Mouse (Mus musculus) neural tube, embryonic 14.5 days (tissue): ENCODE measurements around the gene Sacs. TPM values are rescaled to one million over a fixed set of nuclear protein-coding genes. Genes with fewer than 3 reads are reported as not detected.

Experiments used
- ATAC-seq: fragments of 200-750 bp; cut with Nextera tagmentation; 2 replicates; pipeline ENCODE4 v1.8.0; 2017; ENCODE audit warnings: low read depth, mild to moderate bottlenecking, moderate TSS enrichment, moderate library complexity
- H3K27ac ChIP-seq: fragments of 300-500 bp; sonication (generic); 2 replicates; pipeline ENCODE4 v1.5.1; 2014; ENCODE audit warnings: low read depth, mild to moderate bottlenecking, control low read depth, low read length, moderate library complexity, mixed read lengths
- H3K27me3 ChIP-seq: fragments of 300-500 bp; sonication (generic); 2 replicates; pipeline ENCODE4 v1.6.1; 2014; ENCODE audit warnings: low read length; ENCODE audit not compliant: control insufficient read depth, insufficient read depth
- H3K36me3 ChIP-seq: fragments of 300-500 bp; sonication (generic); 2 replicates; pipeline ENCODE4 v1.6.1; 2014; ENCODE audit warnings: low read length, mixed read lengths; ENCODE audit not compliant: control insufficient read depth, insufficient read depth
- H3K4me1 ChIP-seq: fragments of 300-500 bp; sonication (generic); 2 replicates; pipeline ENCODE4 v1.6.1; 2014; ENCODE audit warnings: low read length; ENCODE audit not compliant: control insufficient read depth, insufficient read depth
- H3K4me2 ChIP-seq: fragments of 300-500 bp; sonication (generic); 2 replicates; pipeline ENCODE4 v1.6.1; 2014; ENCODE audit warnings: mild to moderate bottlenecking, low read depth, low read length, control low read depth
- H3K4me3 ChIP-seq: fragments of 300-500 bp; sonication (generic); 2 replicates; pipeline ENCODE4 v1.5.1; 2014; ENCODE audit warnings: low read depth, low read length, control low read depth, mixed read lengths
- H3K9ac ChIP-seq: fragments of 300-500 bp; sonication (generic); replicated peaks from 2 replicates; pipeline ENCODE4 v1.6.1; 2014; ENCODE audit warnings: low read depth, mild to moderate bottlenecking, control low read depth, low read length, mixed read lengths
- H3K9me3 ChIP-seq: fragments of 300-500 bp; sonication (generic); 2 replicates; pipeline ENCODE4 v1.6.1; 2016; ENCODE audit warnings: low read length; ENCODE audit not compliant: control insufficient read depth
- WGBS: fragments of 180-500 bp; shearing (Covaris S2); extraction: QIAGEN DNeasy Blood & Tissue Kit; methylation state at CpG from one replicate; pipeline ENCODE4 v1.1.7; 2014; 5-methylcytosine and 5-hydroxymethylcytosine counted together
- polyA plus RNA-seq: library from polyadenylated mRNA; unstranded; fragments of >200 nt; fragmentation: Nextera tagmentation; extraction: Ambion mirVana; gene quantifications from 2 replicates; pipeline ENCODE4 v1.2.1, GENCODE M21; 2014

Sacs gene
- polyA plus RNA-seq = 12.9 and 19.5 TPM in 2 replicates

DNA sequence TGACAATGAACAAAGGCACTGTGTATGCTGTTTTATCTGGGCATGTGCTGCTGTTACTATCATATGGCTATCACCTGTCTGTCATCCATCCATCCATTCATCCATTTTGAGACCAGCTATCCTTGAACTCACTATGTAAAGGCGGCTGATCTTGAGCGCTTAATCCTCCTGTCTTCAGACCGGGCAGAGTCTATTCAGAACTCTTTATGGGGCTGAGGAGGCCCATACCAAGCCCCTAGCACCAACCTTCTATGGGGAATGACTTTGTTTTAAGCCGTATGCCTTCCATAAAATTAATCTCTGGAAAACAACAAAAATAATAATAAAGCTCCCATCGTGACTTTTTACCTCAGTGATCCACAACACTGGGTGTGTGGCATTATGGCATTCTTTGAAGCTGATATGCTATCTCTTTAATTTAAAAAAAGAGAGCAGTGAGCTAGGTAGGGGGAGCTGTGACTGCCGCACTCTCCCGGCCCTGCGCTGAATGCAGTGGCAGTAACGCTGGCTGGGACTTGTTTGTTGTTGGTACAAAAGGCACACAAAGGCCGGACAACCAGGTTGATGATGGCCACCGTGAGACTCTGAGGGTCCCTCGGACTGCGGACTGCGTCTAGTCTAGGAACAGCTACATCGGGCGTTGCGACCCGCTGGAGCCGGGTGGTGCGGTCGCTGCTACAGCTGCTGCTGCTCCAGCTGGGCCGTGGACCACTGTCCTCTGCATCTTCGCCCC, at the start of gene Sacs:
Gene Sacs, plus strand, starts transcription at position 464 of the 733 bp plus-strand sequence.
- ATAC-seq = peak; percentile 88
- H3K4me1 ChIP-seq = peaks cover 14% of the 10 kb centered on the region; the same call in 1 of the 2 replicates
- peak within 1 kb of the TSS; percentile 47 for H3K4me3 ChIP-seq
- 3% methylated on average over 23 of the region's 23 CpGs for WGBS
- H3K27me3 ChIP-seq = no peaks in the 10 kb centered on the region
- H3K27ac ChIP-seq = peak within 1 kb of the TSS; percentile 77
- H3K4me2 ChIP-seq = peak within 1 kb of the TSS; percentile 61
- H3K36me3 ChIP-seq = no peaks in the 10 kb centered on the region
- no peaks in the 10 kb centered on the region for H3K9me3 ChIP-seq
- peak within 1 kb of the TSS; percentile 82 for H3K9ac ChIP-seq

DNA sequence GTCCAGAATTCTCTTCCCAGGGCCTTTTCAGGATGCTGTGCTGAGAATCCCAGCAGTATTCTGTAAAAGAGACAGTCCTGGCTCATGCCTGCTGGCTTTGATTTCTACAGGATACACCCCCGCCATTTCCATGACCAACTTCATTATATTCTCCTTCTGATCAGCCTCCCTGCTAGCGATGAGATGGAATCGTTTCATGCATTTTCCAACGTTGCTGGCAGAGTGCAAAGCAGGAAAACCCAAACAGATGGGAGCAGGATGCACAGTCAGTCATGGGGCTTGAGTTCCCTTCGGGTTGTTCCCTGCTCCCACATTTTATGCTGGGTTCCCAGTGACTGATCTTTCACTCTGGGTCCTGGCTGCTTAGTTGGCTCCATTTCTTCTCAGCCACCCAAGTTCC, 47.3 kb upstream of the Sacs start:
- Histone ChIP-seq H3K9ac (no peak overlapping the region), H3K4me2 (no peak overlapping the region), H3K27me3 (no peaks in the 10 kb centered on the region), H3K27ac (no peak overlapping the region), H3K9me3 (no peaks in the 10 kb centered on the region), H3K36me3 (no peaks in the 10 kb centered on the region), H3K4me1 (no peaks in the 10 kb centered on the region), H3K4me3 (no peak overlapping the region)
- WGBS = 84% methylated on average over 5 of the region's 5 CpGs
- ATAC-seq = no peak

DNA sequence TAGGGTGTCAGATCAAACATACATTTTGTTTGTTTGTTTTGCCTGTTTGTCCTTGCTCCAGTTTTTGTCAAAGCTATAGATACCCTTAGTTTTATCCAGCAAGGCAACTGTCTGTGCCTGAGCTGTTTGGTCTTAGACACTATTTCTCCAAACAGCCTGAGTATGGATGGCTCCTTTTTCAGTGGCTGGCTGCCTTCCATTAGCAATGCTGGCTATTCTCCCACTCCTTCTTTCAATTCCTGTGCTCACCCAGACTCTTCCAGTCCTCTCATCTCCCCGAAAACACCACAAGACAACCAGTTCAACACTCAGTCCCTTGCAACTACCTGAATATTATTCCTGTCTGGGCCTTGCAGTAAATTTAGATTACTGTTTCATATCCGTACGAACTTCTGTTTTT, 46.2 kb upstream of the Sacs start:
- H3K9me3 ChIP-seq = no peaks in the 10 kb centered on the region
- H3K4me3 ChIP-seq = no peak overlapping the region
- ATAC-seq = no peak
- no peaks in the 10 kb centered on the region for H3K27me3 ChIP-seq
- no peak overlapping the region for H3K9ac ChIP-seq
- no peak overlapping the region for H3K27ac ChIP-seq
- H3K4me2 ChIP-seq = no peak overlapping the region
- no peaks in the 10 kb centered on the region for H3K4me1 ChIP-seq
- WGBS = 88% methylated on average over 3 of the region's 3 CpGs
- H3K36me3 ChIP-seq = no peaks in the 10 kb centered on the region

DNA sequence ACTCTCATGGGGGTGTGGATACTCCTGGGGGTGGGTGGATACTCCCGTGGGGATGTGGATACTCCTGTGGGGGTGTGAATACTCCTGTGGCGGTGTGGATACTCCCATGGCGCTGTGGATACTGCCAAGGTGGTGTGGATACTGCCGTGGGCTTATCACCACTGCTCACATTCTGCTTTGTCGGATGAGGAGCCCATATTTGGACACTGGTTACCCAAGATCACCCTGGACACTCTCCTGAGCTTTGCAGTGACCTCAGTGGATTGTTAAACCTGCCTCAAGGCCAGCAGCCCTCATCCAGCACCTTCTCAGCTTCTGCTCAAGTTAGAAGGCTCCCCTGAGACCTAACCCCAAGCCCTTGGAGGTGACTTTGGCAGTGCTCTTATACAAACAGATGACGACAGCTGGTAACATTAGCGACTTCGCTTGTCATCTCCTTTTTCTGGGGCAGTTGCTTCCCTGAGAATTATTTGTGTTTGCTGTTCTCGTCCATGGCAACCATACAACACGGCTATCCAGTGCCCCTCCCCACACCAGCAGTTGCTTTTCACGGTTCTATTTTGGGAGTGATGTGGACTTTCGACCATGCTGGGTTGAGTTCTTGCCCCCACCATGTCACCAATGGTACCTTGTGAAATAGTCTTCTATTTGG, 40.2 kb upstream of the Sacs start:
- WGBS = 82% methylated on average over 12 of the region's 12 CpGs

DNA sequence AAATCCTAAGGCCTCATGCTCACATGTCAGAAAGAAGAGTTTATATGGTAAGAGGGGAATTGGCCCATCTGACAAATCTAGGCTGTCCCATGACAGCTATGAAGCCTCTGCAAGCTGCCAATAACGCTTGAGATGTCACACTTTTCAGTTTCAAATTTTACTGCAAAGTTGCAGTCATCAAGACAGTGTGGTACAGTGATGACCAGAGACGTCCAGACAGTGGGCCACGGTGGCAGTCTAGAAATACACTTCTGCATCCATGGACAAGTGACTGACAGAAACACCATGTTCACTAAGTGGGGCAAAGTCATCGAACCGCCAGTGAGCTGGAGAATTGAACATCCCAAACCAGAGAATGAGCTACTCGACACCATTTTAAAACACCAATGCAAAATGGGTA, 37.5 kb upstream of the Sacs start:
- Histone ChIP-seq H3K4me1 (no peaks in the 10 kb centered on the region), H3K4me2 (no peak overlapping the region), H3K27ac (no peak overlapping the region), H3K36me3 (no peaks in the 10 kb centered on the region), H3K27me3 (no peaks in the 10 kb centered on the region), H3K9me3 (no peaks in the 10 kb centered on the region), H3K4me3 (no peak overlapping the region), H3K9ac (no peak overlapping the region)
- 92% methylated on average over 6 of the region's 6 CpGs for WGBS
- ATAC-seq = no peak

More for the DNA sequence above, 40.2 kb upstream of the Sacs start:
- Histone ChIP-seq H3K4me1 (no peaks in the 10 kb centered on the region), H3K27ac (no peak overlapping the region), H3K27me3 (no peaks in the 10 kb centered on the region), H3K9me3 (no peaks in the 10 kb centered on the region), H3K36me3 (no peaks in the 10 kb centered on the region), H3K9ac (no peak overlapping the region), H3K4me3 (no peak overlapping the region), H3K4me2 (no peak overlapping the region)
- ATAC-seq = no peak

DNA sequence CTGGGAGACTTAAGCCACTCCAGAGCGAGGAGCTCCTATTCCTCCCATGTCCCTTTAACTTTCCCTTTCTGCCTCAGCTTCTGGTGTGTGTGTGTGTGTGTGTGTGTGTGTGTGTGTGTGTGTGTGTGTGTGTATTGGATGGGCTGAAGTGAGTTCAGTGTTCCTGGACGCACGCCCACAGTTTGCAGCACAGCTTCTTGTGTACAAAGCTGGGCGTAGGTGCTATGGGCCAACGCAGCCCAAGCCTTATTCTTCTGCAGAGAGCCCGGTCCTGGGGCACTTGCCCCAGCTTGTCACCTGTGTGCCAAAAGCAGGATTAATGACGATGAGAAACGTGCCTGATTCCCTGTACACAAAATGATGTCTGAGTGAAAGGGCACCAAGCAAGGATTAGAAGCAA, 31.9 kb upstream of the Sacs start:
- no peaks in the 10 kb centered on the region for H3K9me3 ChIP-seq
- no peaks in the 10 kb centered on the region for H3K4me1 ChIP-seq
- no peaks in the 10 kb centered on the region for H3K27me3 ChIP-seq
- WGBS = 81% methylated on average over 8 of the region's 8 CpGs
- ATAC-seq = no peak
- no peak overlapping the region for H3K4me2 ChIP-seq
- H3K9ac ChIP-seq = no peak overlapping the region
- H3K36me3 ChIP-seq = no peaks in the 10 kb centered on the region
- H3K27ac ChIP-seq = no peak overlapping the region
- H3K4me3 ChIP-seq = no peak overlapping the region

DNA sequence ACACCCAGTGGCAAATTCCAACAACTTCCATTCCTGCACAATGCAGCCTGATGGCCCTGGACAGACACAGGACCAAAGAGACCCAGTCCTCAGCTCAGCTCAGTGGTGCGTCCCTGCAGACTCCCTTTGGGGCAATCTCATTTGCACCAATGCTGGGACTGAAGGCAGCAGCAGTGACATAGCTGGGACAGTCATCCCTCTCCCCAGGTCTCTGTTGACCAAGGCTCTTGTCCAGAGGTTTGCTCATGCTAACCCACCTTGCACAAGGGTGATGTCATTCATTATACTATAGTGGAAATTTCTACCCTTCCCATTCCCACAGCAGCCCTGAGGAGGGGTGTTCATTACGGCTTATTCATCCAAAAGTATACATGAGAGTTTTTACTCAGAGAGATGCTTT, 29.6 kb upstream of the Sacs start:
- H3K4me1 ChIP-seq = no peaks in the 10 kb centered on the region
- no peak overlapping the region for H3K4me3 ChIP-seq
- no peaks in the 10 kb centered on the region for H3K9me3 ChIP-seq
- H3K36me3 ChIP-seq = no peaks in the 10 kb centered on the region
- no peaks in the 10 kb centered on the region for H3K27me3 ChIP-seq
- ATAC-seq = no peak
- no peak overlapping the region for H3K27ac ChIP-seq
- H3K9ac ChIP-seq = no peak overlapping the region
- WGBS = 84% methylated on average over 2 of the region's 2 CpGs
- H3K4me2 ChIP-seq = no peak overlapping the region

DNA sequence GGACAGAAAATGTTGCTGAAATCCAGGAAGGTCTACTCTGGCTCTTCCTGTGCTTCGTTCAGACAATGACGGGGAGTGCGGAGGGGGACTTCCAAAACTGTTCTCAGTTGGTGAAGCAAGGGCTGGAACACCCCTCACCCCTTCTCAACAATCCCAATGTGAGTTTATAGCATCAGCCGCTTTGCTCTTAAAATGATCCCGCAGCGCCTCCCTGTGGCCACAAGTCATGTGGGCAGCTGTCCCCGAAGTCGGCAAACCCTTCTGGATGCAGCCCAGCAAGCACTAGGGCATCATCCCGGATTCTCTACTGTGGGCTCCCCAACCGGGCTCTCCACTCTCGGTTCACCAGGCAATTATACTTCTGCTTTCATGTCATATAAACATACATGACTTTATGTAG, 25.9 kb upstream of the Sacs start:
- H3K36me3 ChIP-seq = no peaks in the 10 kb centered on the region
- 2% methylated on average over 11 of the region's 11 CpGs for WGBS
- H3K4me2 ChIP-seq = no peak overlapping the region
- no peaks in the 10 kb centered on the region for H3K27me3 ChIP-seq
- H3K27ac ChIP-seq = no peak overlapping the region
- no peaks in the 10 kb centered on the region for H3K9me3 ChIP-seq
- no peak overlapping the region for H3K4me3 ChIP-seq
- no peak overlapping the region for H3K9ac ChIP-seq
- ATAC-seq = peak; percentile 83
- H3K4me1 ChIP-seq = no peaks in the 10 kb centered on the region

DNA sequence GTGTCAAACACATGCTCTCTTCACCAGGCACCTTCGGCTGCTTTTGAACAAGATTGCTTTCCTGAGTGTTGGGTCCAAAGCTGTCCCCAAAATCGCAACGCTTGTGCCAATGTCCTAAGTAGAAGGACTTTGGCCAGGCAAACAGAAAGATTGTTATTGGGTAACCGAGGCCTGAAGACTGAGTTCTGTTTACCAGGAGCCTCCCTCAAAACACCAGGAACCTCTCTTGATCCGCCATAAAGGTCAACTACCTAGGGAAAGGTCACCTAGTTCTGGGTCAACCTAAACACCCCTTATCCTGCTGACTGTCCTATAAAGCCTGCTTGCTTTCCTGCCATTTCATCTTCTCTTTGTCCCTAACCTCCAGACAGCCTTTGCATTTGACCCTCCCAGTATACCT, 13.5 kb upstream of the Sacs start:
- H3K27me3 ChIP-seq = no peaks in the 10 kb centered on the region
- 88% methylated on average over 5 of the region's 5 CpGs for WGBS
- ATAC-seq = no peak

More for the DNA sequence above, 13.5 kb upstream of the Sacs start:
- H3K9ac ChIP-seq = no peak overlapping the region
- no peaks in the 10 kb centered on the region for H3K36me3 ChIP-seq
- no peaks in the 10 kb centered on the region for H3K9me3 ChIP-seq
- H3K4me2 ChIP-seq = no peak overlapping the region
- H3K4me1 ChIP-seq = no peaks in the 10 kb centered on the region
- H3K27ac ChIP-seq = no peak overlapping the region
- H3K4me3 ChIP-seq = no peak overlapping the region
